Mouse (Mus musculus) neural tube, embryonic 14.5 days (tissue): ENCODE results near the gene Jazf1. TPM values are rescaled to one million over a fixed set of nuclear protein-coding genes. Genes with fewer than 3 reads are reported as not detected.

Source experiments
- ATAC-seq: fragments of 200-750 bp; cut with Nextera tagmentation; 2 replicates; pipeline ENCODE4 v1.8.0; 2017; ENCODE audit warnings: low read depth, mild to moderate bottlenecking, moderate TSS enrichment, moderate library complexity
- H3K27ac ChIP-seq: fragments of 300-500 bp; sonication (generic); 2 replicates; pipeline ENCODE4 v1.5.1; 2014; ENCODE audit warnings: low read depth, mild to moderate bottlenecking, control low read depth, low read length, moderate library complexity, mixed read lengths
- H3K27me3 ChIP-seq: fragments of 300-500 bp; sonication (generic); 2 replicates; pipeline ENCODE4 v1.6.1; 2014; ENCODE audit warnings: low read length; ENCODE audit not compliant: control insufficient read depth, insufficient read depth
- H3K36me3 ChIP-seq: fragments of 300-500 bp; sonication (generic); 2 replicates; pipeline ENCODE4 v1.6.1; 2014; ENCODE audit warnings: low read length, mixed read lengths; ENCODE audit not compliant: control insufficient read depth, insufficient read depth
- H3K4me1 ChIP-seq: fragments of 300-500 bp; sonication (generic); 2 replicates; pipeline ENCODE4 v1.6.1; 2014; ENCODE audit warnings: low read length; ENCODE audit not compliant: control insufficient read depth, insufficient read depth
- H3K4me2 ChIP-seq: fragments of 300-500 bp; sonication (generic); 2 replicates; pipeline ENCODE4 v1.6.1; 2014; ENCODE audit warnings: mild to moderate bottlenecking, low read depth, low read length, control low read depth
- H3K4me3 ChIP-seq: fragments of 300-500 bp; sonication (generic); 2 replicates; pipeline ENCODE4 v1.5.1; 2014; ENCODE audit warnings: low read depth, low read length, control low read depth, mixed read lengths
- H3K9ac ChIP-seq: fragments of 300-500 bp; sonication (generic); replicated peaks from 2 replicates; pipeline ENCODE4 v1.6.1; 2014; ENCODE audit warnings: low read depth, mild to moderate bottlenecking, control low read depth, low read length, mixed read lengths
- H3K9me3 ChIP-seq: fragments of 300-500 bp; sonication (generic); 2 replicates; pipeline ENCODE4 v1.6.1; 2016; ENCODE audit warnings: low read length; ENCODE audit not compliant: control insufficient read depth
- WGBS: fragments of 180-500 bp; shearing (Covaris S2); extraction: QIAGEN DNeasy Blood & Tissue Kit; methylation state at CpG from one replicate; pipeline ENCODE4 v1.1.7; 2014; 5-methylcytosine and 5-hydroxymethylcytosine counted together
- polyA plus RNA-seq: library from polyadenylated mRNA; unstranded; fragments of >200 nt; fragmentation: Nextera tagmentation; extraction: Ambion mirVana; gene quantifications from 2 replicates; pipeline ENCODE4 v1.2.1, GENCODE M21; 2014

The Jazf1 gene
- polyA plus RNA-seq, 1 experiment from 2014 or later: 64.4 TPM

DNA sequence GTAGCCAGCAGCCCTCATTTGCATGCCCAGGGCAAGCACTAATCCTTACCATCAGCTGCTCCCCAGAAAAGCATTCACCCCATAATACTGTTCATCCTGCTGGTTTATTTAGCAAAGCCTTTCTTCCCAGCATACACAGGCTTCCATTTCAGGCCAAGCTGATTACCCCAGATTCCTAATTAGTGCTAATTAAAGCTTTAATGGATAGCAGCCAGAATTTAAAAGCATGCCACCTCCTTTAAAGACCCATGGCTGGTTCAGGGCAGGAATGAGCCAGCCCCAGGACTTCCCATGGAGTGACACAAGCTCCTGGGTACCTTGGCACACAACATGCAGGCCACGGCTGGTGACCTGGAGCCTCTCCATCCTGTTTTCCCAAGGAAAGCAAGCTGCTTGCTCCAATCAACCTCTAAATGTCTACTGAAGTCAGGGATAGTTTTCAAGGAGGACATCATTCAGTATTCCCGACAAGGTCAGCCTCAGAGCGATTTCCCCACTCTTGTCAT, 243.4 kb downstream of the Jazf1 start:
- Histone ChIP-seq H3K9ac (no peak overlapping the region), H3K27ac (no peak overlapping the region), H3K4me3 (no peak overlapping the region), H3K4me2 (no peak overlapping the region), H3K27me3 (no peaks in the 10 kb centered on the region), H3K4me1 (no peaks in the 10 kb centered on the region), H3K9me3 (no peaks in the 10 kb centered on the region), H3K36me3 (no peaks in the 10 kb centered on the region)
- peak; percentile 46; the same call in 1 of the 2 replicates for ATAC-seq
- 67% methylated on average over 3 of the region's 3 CpGs for WGBS

DNA sequence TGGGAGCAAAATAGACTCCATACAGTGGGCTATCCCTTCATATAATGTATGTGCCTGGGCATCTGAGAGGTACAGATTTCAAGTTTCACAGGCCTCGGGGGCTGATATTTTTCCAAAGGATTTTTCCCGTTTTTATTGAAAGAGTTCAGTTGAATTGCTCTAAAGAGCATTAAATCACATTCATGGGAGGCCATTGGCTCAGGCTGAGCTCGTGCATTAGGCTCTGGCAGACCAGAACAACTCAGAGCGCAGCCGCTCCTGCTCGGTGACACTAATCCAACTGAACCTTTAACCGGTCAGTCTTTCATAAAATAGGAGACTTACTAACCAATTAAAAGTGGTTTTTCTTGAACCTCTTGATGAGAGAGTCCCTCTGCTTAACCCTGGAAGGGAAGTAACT, 245.4 kb downstream of the Jazf1 start:
- Histone ChIP-seq H3K4me1 (no peaks in the 10 kb centered on the region), H3K9ac (no peak overlapping the region), H3K27me3 (no peaks in the 10 kb centered on the region), H3K9me3 (no peaks in the 10 kb centered on the region), H3K4me3 (no peak overlapping the region), H3K27ac (no peak overlapping the region), H3K4me2 (no peak overlapping the region), H3K36me3 (no peaks in the 10 kb centered on the region)
- no peak for ATAC-seq
- 32% methylated on average over 7 of the region's 7 CpGs for WGBS

DNA sequence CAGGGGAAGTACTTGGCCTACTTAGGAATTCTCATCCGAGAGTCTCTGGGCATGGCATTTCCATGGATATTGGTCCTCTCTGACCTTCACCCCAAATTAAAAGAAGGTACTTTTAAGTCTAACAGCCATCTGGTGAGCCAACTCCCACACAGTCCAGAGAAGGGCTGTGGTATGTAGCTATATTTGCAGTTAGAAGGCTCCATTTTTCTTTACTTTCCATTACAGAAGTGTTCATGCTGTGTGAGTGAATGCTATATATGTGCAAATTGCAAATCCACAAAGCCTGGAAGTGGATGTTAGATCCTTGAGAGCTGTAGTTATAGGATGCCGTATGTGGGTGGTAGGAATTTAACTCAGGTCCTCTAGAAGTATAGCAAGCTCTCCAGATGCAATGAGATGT, 245.8 kb downstream of the Jazf1 start:
- no peaks in the 10 kb centered on the region for H3K9me3 ChIP-seq
- no peaks in the 10 kb centered on the region for H3K36me3 ChIP-seq
- no peak overlapping the region for H3K4me3 ChIP-seq
- H3K4me1 ChIP-seq: no peaks in the 10 kb centered on the region
- H3K27me3 ChIP-seq: no peaks in the 10 kb centered on the region
- H3K9ac ChIP-seq: no peak overlapping the region
- 72% methylated on average over 2 of the region's 2 CpGs for WGBS
- no peak overlapping the region for H3K27ac ChIP-seq
- ATAC-seq: no peak
- no peak overlapping the region for H3K4me2 ChIP-seq

- H3K36me3 ChIP-seq: no peaks in the 10 kb centered on the region
- no peaks in the 10 kb centered on the region for H3K9me3 ChIP-seq
- H3K4me1 ChIP-seq: no peaks in the 10 kb centered on the region
- H3K27ac ChIP-seq: no peak overlapping the region
- no peak overlapping the region for H3K9ac ChIP-seq
- no peak overlapping the region for H3K4me3 ChIP-seq
- WGBS: 71% methylated on average over 8 of the region's 8 CpGs
- H3K27me3 ChIP-seq: no peaks in the 10 kb centered on the region
- no peak overlapping the region for H3K4me2 ChIP-seq
- ATAC-seq: no peak
These were observed 249.1 kb downstream of the Jazf1 start for GRCm38 (mm10) chr6:52819353-52819752.

DNA sequence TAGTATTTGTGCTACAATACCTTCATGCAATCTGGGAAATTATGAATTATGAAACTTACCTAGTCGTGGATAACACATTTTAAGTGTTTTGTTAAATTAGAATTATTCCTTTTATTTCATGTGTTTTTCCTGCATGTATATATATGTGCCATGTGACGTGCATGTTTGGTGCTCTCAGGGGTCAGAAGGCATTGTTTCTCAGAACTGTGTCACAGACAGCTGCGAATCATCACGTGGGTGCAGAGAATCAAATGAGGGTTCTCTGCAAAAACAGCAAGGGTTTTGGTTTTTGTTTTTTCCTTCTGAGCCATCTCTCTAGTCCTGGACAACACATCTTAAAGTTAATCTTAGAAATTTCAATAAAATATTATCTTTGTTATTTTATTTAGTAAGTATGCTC, 250.4 kb downstream of the Jazf1 start:
- Histone ChIP-seq H3K4me1 (no peaks in the 10 kb centered on the region), H3K4me3 (no peak overlapping the region), H3K9ac (no peak overlapping the region), H3K4me2 (no peak overlapping the region), H3K9me3 (no peaks in the 10 kb centered on the region), H3K27me3 (no peaks in the 10 kb centered on the region), H3K36me3 (no peaks in the 10 kb centered on the region), H3K27ac (no peak overlapping the region)
- WGBS: 80% methylated on average over 4 of the region's 4 CpGs
- ATAC-seq: no peak

DNA sequence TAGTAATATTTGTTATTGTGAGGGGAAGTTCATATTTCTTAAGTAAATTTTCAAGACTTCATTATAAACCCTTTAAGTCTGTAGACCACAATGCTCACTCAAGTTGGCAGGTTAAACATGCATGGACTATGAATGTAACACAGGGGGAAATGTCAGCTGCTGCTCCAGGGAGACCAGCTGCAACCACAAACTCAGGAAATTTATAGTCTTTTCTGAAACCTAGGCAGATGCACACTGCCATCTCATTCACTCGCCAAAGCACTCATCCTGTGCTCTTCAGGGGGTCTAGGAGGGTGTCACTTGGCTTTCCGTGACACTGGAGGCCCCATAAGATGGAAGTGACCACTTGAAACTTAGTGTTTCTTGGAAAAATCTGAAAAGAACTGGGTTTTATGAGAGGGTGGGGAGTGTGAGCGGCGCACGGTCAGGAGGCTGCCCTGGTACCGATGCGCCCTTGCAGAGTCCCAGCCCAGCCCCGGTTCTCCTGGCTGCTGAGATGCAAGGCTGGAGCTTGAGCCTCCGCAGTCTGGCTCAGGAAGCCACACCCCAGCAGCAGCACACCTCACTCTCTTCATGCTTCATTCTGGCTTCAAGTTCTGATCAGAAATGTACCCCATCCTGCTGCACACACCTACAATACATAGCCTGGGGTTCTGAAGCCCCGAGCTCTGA, 251.1 kb downstream of the Jazf1 start:
- WGBS: 63% methylated on average over 10 of the region's 10 CpGs

GRCm38 (mm10) chr6:52805237-52805856, 263.1 kb downstream of the Jazf1 start:
- H3K9me3 ChIP-seq: no peaks in the 10 kb centered on the region
- H3K27me3 ChIP-seq: no peaks in the 10 kb centered on the region
- H3K4me1 ChIP-seq: no peaks in the 10 kb centered on the region
- no peak overlapping the region for H3K4me2 ChIP-seq
- ATAC-seq: no peak
- no peak overlapping the region for H3K4me3 ChIP-seq
- WGBS: 95% methylated on average over 3 of the region's 3 CpGs
- no peak overlapping the region for H3K9ac ChIP-seq
- no peaks in the 10 kb centered on the region for H3K36me3 ChIP-seq
- H3K27ac ChIP-seq: no peak overlapping the region

More for the DNA sequence above, 251.1 kb downstream of the Jazf1 start:
- no peak overlapping the region for H3K4me2 ChIP-seq
- no peaks in the 10 kb centered on the region for H3K27me3 ChIP-seq
- H3K36me3 ChIP-seq: no peaks in the 10 kb centered on the region
- H3K4me1 ChIP-seq: no peaks in the 10 kb centered on the region
- H3K4me3 ChIP-seq: no peak overlapping the region
- H3K9me3 ChIP-seq: no peaks in the 10 kb centered on the region
- no peak for ATAC-seq
- no peak overlapping the region for H3K9ac ChIP-seq
- H3K27ac ChIP-seq: no peak overlapping the region

DNA sequence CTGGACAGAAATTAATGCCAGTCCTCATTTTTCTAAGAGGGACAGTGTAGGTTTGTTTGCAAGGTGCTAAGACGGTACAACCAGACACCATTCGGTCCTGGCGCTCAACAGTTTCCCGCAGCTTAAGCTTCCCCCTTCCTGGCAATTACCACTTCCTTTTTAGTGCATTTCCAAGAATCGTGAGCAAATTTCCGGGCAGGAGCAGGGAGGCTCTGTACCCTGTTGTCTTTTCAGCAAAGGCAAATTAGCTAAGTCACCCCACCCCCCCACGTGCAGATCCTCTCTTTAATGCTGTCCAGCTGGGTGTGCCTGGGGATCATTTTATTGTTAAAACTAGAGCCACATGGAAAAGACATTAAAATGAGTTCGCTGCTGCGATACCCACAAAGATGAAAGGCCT, 266.2 kb downstream of the Jazf1 start:
- Histone ChIP-seq H3K9ac (no peak overlapping the region), H3K4me2 (no peak overlapping the region), H3K4me1 (no peaks in the 10 kb centered on the region), H3K9me3 (no peaks in the 10 kb centered on the region), H3K27me3 (no peaks in the 10 kb centered on the region), H3K36me3 (no peaks in the 10 kb centered on the region), H3K27ac (no peak overlapping the region), H3K4me3 (no peak overlapping the region)
- no peak for ATAC-seq
- 36% methylated on average over 9 of the region's 9 CpGs for WGBS

DNA sequence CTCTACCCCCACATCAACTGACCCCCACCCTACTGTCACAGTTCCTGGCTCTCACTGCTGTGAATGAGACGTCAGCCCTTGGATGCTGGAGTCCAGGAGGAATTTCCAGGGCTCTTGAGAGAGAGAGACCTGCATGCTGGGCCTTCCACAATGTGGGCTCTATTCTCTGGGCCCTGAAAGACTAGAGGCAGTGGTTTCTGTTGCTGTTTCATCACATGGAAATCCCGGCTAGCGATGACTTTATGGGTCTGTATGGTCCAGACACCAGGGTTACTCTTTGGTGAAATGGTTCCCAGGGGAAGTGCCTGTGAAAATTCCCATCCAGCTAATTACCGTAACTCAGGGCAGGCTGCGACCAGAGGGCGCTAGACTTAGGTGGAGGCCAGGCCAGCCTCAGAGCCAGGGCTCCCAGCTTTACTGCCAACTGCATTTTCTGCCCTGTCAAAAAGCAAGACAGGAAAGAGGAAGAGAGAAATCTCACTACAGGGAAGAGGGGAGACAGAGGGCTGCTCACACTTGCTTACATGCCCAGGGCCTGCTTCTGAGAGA, 271.1 kb downstream of the Jazf1 start:
- H3K4me3 ChIP-seq: no peak overlapping the region
- H3K36me3 ChIP-seq: no peaks in the 10 kb centered on the region
- no peak overlapping the region for H3K9ac ChIP-seq
- no peaks in the 10 kb centered on the region for H3K9me3 ChIP-seq
- ATAC-seq: no peak
- H3K27me3 ChIP-seq: no peaks in the 10 kb centered on the region
- H3K4me1 ChIP-seq: peaks cover 17% of the 10 kb centered on the region
- no peak overlapping the region for H3K4me2 ChIP-seq
- H3K27ac ChIP-seq: no peak overlapping the region
- 27% methylated on average over 6 of the region's 6 CpGs for WGBS
